Mouse (Mus musculus) layer of hippocampus, postnatal 25 days (tissue): Measurements from ENCODE around the gene Hivep2. TPM values are rescaled to one million over a fixed set of nuclear protein-coding genes. Genes with fewer than 3 reads are reported as not detected.

Experiments
- DNase-seq, 2 experiments: peaks; one replicate each; pipeline ENCODE4 v3.0.0; 2022; ENCODE audit warnings: mixed read lengths in 2 of 2, low spot score in 1 of 2; ENCODE audit errors: extremely low spot score in 1 of 2
- total RNA-seq, 2 experiments: library from RNA; stranded (reverse); gene quantifications; 2 replicates each; pipeline ENCODE4 v1.2.3; 2021

Hivep2 gene
- total RNA-seq, 2 experiments from 2014 or later = 202 to 236 TPM

GRCm38 (mm10) chr10:14070498-14071079 is 104.7 kb downstream of the Hivep2 start:
- DNase-seq = no peak

GRCm38 (mm10) chr10:14072504-14072903 is 106.6 kb downstream of the Hivep2 start:
- no peak for DNase-seq

GRCm38 (mm10) chr10:14075767-14076166 is 109.9 kb downstream of the Hivep2 start:
- DNase-seq = no peak

DNA sequence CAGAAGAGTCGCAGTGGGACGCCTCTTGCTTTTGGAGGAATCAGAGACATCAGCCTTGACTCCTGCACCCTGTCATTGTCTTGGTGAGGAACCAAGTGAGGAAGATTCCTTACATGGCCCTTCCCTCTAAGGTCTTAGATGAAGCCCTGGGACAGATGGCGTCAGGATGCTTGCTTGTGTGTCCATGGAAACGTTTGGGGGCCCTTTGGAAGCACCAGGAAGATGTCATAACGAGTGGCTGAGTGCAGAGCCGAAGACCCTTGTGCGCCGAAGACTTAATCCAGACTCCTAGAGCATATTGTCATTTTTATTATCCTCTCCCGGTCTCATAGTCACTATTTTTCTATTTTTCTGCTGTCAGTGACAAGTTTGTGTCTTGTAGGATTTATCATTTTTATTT is 111.0 kb downstream of the Hivep2 start:
- DNase-seq = no peak

DNA sequence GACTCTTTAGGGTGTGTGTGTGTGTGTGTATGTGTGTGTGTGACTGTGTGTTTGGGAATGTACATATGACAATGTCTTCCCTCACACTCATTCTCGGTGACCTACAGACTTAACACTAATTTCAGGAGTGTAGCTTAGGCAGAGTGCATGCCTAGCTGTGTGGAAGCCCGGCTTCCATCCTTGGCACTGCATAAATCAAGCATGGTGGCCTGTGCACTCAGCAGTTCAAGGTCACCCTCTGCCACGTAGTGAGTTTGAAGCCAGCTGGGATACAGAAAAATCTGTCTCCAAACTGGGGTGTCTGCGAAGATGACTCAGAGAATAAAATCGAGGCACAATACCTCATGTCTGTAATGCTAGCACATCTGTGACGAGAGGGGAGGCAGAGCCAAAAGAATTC is 115.0 kb downstream of the Hivep2 start:
- DNase-seq = no peak

- DNase-seq = no peak
Observed at GRCm38 (mm10) chr10:14081824-14082223, 115.9 kb downstream of the Hivep2 start.

DNA sequence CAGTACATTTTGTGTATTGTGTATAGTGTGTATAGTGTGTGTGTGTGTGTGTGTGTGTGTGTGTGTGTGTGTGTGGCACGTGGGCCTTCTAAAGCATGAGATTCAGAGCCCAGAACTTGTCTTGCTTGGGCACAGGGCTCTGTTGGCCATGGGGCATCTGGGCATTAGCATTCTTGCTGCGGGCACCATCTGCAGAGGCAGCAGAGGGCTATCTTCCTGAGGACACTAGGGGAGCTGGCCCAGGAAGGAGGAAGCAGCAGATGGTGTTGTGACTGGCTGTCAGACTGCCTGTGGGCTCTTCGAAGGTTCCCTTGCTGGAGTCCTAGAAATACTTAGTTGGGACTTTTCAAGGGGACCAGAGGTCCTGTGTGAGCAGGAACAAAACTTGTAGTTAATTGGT is 116.4 kb downstream of the Hivep2 start:
- DNase-seq = no peak

- no peak for DNase-seq
Observed at GRCm38 (mm10) chr10:14085241-14085659, 119.4 kb downstream of the Hivep2 start.

- no peak for DNase-seq
Observed at GRCm38 (mm10) chr10:14085882-14086515, 120.1 kb downstream of the Hivep2 start.

GRCm38 (mm10) chr10:14087316-14087715 is 121.4 kb downstream of the Hivep2 start:
- no peak for DNase-seq

DNA sequence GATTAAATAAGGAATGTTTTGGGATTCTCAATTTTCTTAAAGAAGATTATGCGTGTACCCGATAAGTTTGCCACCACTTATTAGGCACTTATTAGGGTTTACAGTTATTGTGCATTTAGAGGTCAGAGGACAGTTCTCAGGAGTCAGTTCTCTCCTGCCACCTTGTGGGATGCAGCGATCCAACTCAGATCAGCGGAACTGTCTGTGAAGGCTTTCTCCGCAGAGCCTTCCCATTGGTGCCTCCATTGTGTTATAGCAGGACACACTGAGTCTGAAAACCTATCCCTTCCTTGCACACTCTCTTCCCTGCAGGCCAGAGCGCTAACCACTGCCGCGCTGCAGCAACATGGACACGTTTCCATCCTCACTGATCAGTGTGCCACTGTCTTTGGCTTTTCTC is 123.6 kb downstream of the Hivep2 start:
- DNase-seq = no peak

GRCm38 (mm10) chr10:14094033-14094432 is 128.2 kb downstream of the Hivep2 start:
- no peak for DNase-seq

- DNase-seq = no peak
Observed at GRCm38 (mm10) chr10:14096045-14096444, 130.2 kb downstream of the Hivep2 start.

DNA sequence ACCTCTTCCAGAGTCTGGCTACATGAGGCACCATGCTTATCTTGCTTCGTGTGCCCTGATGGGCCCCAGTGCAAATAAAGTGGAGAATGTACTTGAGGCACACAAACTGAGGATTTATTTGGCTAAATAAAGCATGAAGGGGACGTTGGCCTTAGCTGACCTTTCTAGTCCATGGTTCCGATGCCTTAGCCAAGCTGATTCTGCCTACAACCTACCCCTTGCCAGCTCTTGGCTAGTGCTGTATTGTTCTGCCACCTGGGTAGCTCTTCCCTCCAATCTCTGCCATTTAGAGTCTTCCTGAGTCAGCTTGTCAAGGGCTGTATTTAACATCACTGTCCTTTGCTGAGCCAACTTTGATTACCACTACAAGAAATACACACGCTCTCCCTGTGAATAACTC is 133.3 kb downstream of the Hivep2 start:
- no peak for DNase-seq

DNA sequence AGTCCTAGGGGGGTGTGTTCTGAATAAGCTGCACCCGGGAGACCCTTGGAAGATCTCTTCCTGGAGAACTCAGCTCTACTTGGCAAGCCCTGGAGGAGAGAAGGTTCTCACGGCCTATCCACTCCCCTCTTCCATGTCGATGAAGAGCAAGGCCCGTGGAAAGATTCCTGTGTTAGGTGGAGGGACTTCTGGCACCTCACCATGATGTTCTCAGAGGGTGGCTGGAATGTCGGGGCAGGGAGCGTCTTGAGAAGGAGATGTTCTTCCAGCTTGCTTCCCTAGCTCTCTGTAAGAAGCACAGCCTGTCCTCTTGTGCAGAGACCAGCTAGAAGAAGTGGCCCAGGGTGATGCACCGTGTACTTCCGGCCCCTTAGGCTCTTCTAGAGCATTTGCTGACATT is 134.2 kb downstream of the Hivep2 start:
- no peak for DNase-seq

- no peak for DNase-seq
Observed at GRCm38 (mm10) chr10:14100847-14101246, 135.0 kb downstream of the Hivep2 start.

GRCm38 (mm10) chr10:14101966-14102365 is 136.1 kb downstream of the Hivep2 start:
- no peak for DNase-seq

DNA sequence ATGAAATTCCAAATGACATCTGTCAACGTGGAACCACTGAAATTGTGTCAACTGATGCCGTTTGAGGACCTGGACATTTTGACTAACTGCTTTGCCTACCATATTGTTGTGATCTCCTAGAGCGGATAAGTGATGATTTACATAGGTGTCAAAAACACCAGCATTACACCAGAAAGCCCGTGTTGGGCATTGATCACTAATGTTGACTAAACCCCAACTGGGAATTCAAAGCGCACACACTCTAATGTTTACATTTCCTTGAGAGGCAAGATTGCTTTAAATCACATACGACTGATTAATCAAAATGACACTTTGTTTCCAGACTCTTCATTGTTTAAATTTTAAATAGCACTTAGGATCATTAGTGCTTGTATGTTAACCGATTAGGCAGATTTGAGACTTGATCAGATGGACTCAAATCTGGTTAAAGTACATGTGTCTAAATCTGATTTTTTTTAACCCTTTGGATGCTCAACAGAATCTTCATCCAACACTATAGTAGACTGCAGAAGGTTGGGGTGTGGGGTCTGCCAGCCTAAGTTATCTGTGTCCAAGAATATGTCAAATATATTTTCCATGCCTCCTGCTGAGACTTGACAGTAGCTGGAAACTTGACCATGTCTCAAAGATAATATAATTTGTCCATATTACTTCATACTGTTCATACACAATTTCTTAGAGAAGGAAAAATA is 142.3 kb downstream of the Hivep2 start:
- no peak for DNase-seq

DNA sequence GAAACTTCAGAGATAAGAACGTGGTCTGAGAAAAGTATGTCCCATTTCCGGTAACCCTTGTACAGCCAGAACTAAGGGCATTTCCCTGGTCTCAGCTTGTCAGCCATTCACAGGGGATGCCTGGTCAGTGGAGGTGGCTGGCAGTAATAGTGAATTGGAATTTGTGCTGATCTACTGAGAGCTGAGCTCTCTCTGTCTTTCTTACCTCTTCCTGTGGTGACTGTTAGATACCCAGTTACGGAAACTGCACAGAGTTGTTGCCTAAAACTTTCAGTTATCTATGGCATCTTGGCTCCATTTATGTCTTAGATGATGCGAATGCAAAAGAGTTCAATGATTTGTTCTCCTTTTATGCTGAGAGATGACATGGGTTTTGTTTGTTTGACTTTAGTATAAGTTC is 150.0 kb downstream of the Hivep2 start:
- DNase-seq = no peak

- DNase-seq = no peak
Observed at GRCm38 (mm10) chr10:14116978-14117377, 151.1 kb downstream of the Hivep2 start.

DNA sequence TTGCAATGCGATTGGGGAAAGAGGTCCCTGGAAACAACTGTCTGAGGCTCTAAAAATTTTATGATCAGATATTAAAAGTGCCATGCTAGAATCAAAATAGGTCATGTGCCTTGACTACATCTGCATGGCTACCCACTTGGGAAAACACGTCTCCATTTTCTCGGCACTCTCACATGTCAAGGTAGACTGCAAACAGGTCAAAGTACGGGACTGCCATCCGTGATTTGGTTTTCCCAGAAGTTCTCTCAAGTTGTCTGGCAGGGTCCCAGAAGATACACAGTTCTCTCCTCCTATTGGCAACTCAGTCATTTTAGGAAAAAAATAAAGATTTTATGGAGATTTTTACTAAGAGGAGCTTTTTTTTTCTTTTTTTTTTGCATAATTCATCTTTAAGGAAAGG is 153.3 kb downstream of the Hivep2 start:
- no peak for DNase-seq

- no peak for DNase-seq
Observed at GRCm38 (mm10) chr10:14120512-14120911, 154.6 kb downstream of the Hivep2 start.
